Mouse (Mus musculus) embryonic facial prominence, embryonic 14.5 days (tissue): Measurements from ENCODE around the gene Zfp365. TPM values are rescaled to one million over a fixed set of nuclear protein-coding genes. Genes with fewer than 3 reads are reported as not detected.

ENCODE experiments used
- ATAC-seq: fragments of 200-750 bp; cut with Nextera tagmentation; 2 replicates; pipeline ENCODE4 v1.8.0; 2017; ENCODE audit warnings: low read depth, moderate number of reproducible peaks, moderate TSS enrichment
- DNase-seq: peaks from one replicate; pipeline ENCODE4 v3.0.0-alpha.2; 2015; ENCODE audit warnings: low spot score
- H3K27ac ChIP-seq: fragments of 300-500 bp; sonication (generic); replicated peaks from 2 replicates; pipeline ENCODE4 v1.5.1; 2014; ENCODE audit warnings: low read depth, mild to moderate bottlenecking, low read length, moderate library complexity
- H3K27me3 ChIP-seq: fragments of 300-500 bp; sonication (generic); replicated peaks from 2 replicates; pipeline ENCODE4 v1.6.1; 2014; ENCODE audit warnings: low read length; ENCODE audit not compliant: control insufficient read depth, insufficient read depth
- H3K36me3 ChIP-seq: fragments of 300-500 bp; sonication (generic); 2 replicates; pipeline ENCODE4 v1.6.1; 2014; ENCODE audit warnings: low read length, mixed read lengths; ENCODE audit not compliant: control insufficient read depth, insufficient read depth
- H3K4me1 ChIP-seq: fragments of 300-500 bp; sonication (generic); 2 replicates; pipeline ENCODE4 v1.6.1; 2014; ENCODE audit warnings: antibody characterized with exemption, low read length; ENCODE audit not compliant: control insufficient read depth, insufficient read depth
- H3K4me2 ChIP-seq: fragments of 300-500 bp; sonication (generic); 2 replicates; pipeline ENCODE4 v1.6.1; 2014; ENCODE audit warnings: low read depth, mild to moderate bottlenecking, low read length, moderate library complexity, mixed read lengths
- H3K4me3 ChIP-seq: fragments of 300-500 bp; sonication (generic); 2 replicates; pipeline ENCODE4 v1.5.1; 2014; ENCODE audit warnings: low read depth, mild to moderate bottlenecking, low read length
- H3K9ac ChIP-seq: fragments of 300-500 bp; sonication (generic); 2 replicates; pipeline ENCODE4 v1.6.1; 2014; ENCODE audit warnings: low read depth, mild to moderate bottlenecking, low read length, moderate library complexity, mixed read lengths
- H3K9me3 ChIP-seq: fragments of 300-500 bp; sonication (generic); 2 replicates; pipeline ENCODE4 v1.6.1; 2016; ENCODE audit warnings: low read length; ENCODE audit not compliant: control insufficient read depth
- WGBS: fragments of 180-500 bp; shearing (Covaris S2); extraction: QIAGEN DNeasy Blood & Tissue Kit; methylation state at CpG from one replicate; pipeline ENCODE4 v1.1.7; 2014; 5-methylcytosine and 5-hydroxymethylcytosine counted together
- polyA plus RNA-seq: library from polyadenylated mRNA; unstranded; fragments of >200 nt; fragmentation: Nextera tagmentation; extraction: Ambion mirVana; gene quantifications from 2 replicates; pipeline ENCODE4 v1.2.1, GENCODE M21; 2014

Zfp365 gene
- polyA plus RNA-seq, 1 experiment from 2014 or later = 1.8 TPM

GRCm38 (mm10) chr10:67918194-67918899 lies 5.9 kb upstream of the Zfp365 start:
- Histone ChIP-seq H3K4me2 (no peak overlapping the region), H3K9me3 (peaks cover 8% of the 10 kb centered on the region; the same call in 1 of the 2 replicates), H3K27me3 (no peaks in the 10 kb centered on the region), H3K36me3 (no peaks in the 10 kb centered on the region), H3K9ac (no peak overlapping the region), H3K4me3 (no peak overlapping the region), H3K27ac (no peak overlapping the region), H3K4me1 (no peaks in the 10 kb centered on the region)
- no peak for ATAC-seq
- no peak for DNase-seq
- 76% methylated on average over 4 of the region's 4 CpGs for WGBS

- Histone ChIP-seq H3K27me3 (no peaks in the 10 kb centered on the region), H3K9me3 (peaks cover 8% of the 10 kb centered on the region; the same call in 1 of the 2 replicates), H3K36me3 (no peaks in the 10 kb centered on the region), H3K9ac (no peak overlapping the region), H3K4me1 (no peaks in the 10 kb centered on the region), H3K4me2 (no peak overlapping the region), H3K4me3 (no peak overlapping the region), H3K27ac (no peak overlapping the region)
- 61% methylated on average over 7 of the region's 7 CpGs for WGBS
- DNase-seq = no peak
- no peak for ATAC-seq
Observed at GRCm38 (mm10) chr10:67917356-67917755, 4.9 kb upstream of the Zfp365 start.

- Histone ChIP-seq H3K4me2 (peak overlapping the region; percentile 93), H3K9me3 (peaks cover 8% of the 10 kb centered on the region; the same call in 1 of the 2 replicates), H3K4me1 (no peaks in the 10 kb centered on the region), H3K27me3 (no peaks in the 10 kb centered on the region), H3K27ac (no peak overlapping the region), H3K4me3 (peak overlapping the region; percentile 68), H3K9ac (peak overlapping the region; percentile 75), H3K36me3 (no peaks in the 10 kb centered on the region)
- peak; percentile 37 for ATAC-seq
- no peak for DNase-seq
- WGBS = 28% methylated on average over 21 of the region's 33 CpGs
Observed at GRCm38 (mm10) chr10:67911447-67912336, 770 bp downstream of the Zfp365 start.

- no peak for ATAC-seq
- Histone ChIP-seq H3K9me3 (no peaks in the 10 kb centered on the region), H3K4me2 (no peak overlapping the region), H3K9ac (no peak overlapping the region), H3K4me3 (no peak overlapping the region), H3K36me3 (no peaks in the 10 kb centered on the region), H3K27ac (no peak overlapping the region), H3K4me1 (no peaks in the 10 kb centered on the region), H3K27me3 (no peaks in the 10 kb centered on the region)
- no peak for DNase-seq
- 93% methylated on average over 4 of the region's 4 CpGs for WGBS
Observed at GRCm38 (mm10) chr10:67907931-67908330, 4.5 kb downstream of the Zfp365 start.

- H3K27me3 ChIP-seq = no peaks in the 10 kb centered on the region
- H3K4me1 ChIP-seq = no peaks in the 10 kb centered on the region
- no peak overlapping the region for H3K4me3 ChIP-seq
- H3K36me3 ChIP-seq = no peaks in the 10 kb centered on the region
- no peak overlapping the region for H3K27ac ChIP-seq
- H3K9ac ChIP-seq = no peak overlapping the region
- ATAC-seq (no peak), DNase-seq (no peak)
- no peak overlapping the region for H3K4me2 ChIP-seq
- WGBS = 93% methylated on average over 2 of the region's 2 CpGs
- no peaks in the 10 kb centered on the region for H3K9me3 ChIP-seq
Observed at GRCm38 (mm10) chr10:67906926-67907325, 5.5 kb downstream of the Zfp365 start.

- ATAC-seq (no peak), DNase-seq (no peak)
- Histone ChIP-seq H3K4me2 (no peak overlapping the region), H3K4me1 (no peaks in the 10 kb centered on the region), H3K9me3 (no peaks in the 10 kb centered on the region), H3K9ac (no peak overlapping the region), H3K4me3 (no peak overlapping the region), H3K36me3 (no peaks in the 10 kb centered on the region), H3K27me3 (no peaks in the 10 kb centered on the region), H3K27ac (no peak overlapping the region)
- 77% methylated on average over 4 of the region's 4 CpGs for WGBS
Observed at GRCm38 (mm10) chr10:67906063-67906462, 6.4 kb downstream of the Zfp365 start.

GRCm38 (mm10) chr10:67903387-67903786 lies 9.1 kb downstream of the Zfp365 start:
- DNase-seq (no peak), ATAC-seq (no peak)
- no peaks in the 10 kb centered on the region for H3K27me3 ChIP-seq
- no peaks in the 10 kb centered on the region for H3K4me1 ChIP-seq
- H3K9ac ChIP-seq = no peak overlapping the region
- H3K4me2 ChIP-seq = no peak overlapping the region
- no peaks in the 10 kb centered on the region for H3K9me3 ChIP-seq
- H3K27ac ChIP-seq = no peak overlapping the region
- H3K4me3 ChIP-seq = no peak overlapping the region
- WGBS = 63% methylated on average over 7 of the region's 7 CpGs
- H3K36me3 ChIP-seq = no peaks in the 10 kb centered on the region

GRCm38 (mm10) chr10:67901179-67901578 lies 11.3 kb downstream of the Zfp365 start:
- Histone ChIP-seq H3K4me1 (no peaks in the 10 kb centered on the region), H3K9ac (no peak overlapping the region), H3K36me3 (no peaks in the 10 kb centered on the region), H3K9me3 (no peaks in the 10 kb centered on the region), H3K4me3 (no peak overlapping the region), H3K27ac (no peak overlapping the region), H3K4me2 (no peak overlapping the region), H3K27me3 (no peaks in the 10 kb centered on the region)
- no peak for DNase-seq
- WGBS = 38% methylated on average over 5 of the region's 5 CpGs
- no peak for ATAC-seq
